Mouse (Mus musculus) erythroblast, embryonic 14.5 days (primary cell): ENCODE data around the gene Astn2. TPM values are rescaled to one million over a fixed set of nuclear protein-coding genes. Genes with fewer than 3 reads are reported as not detected.

ENCODE experiments used
- H3K27me3 ChIP-seq: 2 replicates; pipeline ENCODE4 v1.6.1; 2012; ENCODE audit warnings: inconsistent platforms; ENCODE audit not compliant: control insufficient read depth
- H3K36me3 ChIP-seq: 2 replicates; pipeline ENCODE4 v1.6.1; 2012; ENCODE audit warnings: mild to moderate bottlenecking, inconsistent platforms; ENCODE audit not compliant: control insufficient read depth
- H3K4me1 ChIP-seq: 2 replicates; pipeline ENCODE4 v1.6.1; 2012; ENCODE audit warnings: inconsistent platforms; ENCODE audit not compliant: control insufficient read depth
- H3K4me3 ChIP-seq: replicated peaks from 2 replicates; pipeline ENCODE3; 2012; ENCODE audit warnings: moderate library complexity, mild to moderate bottlenecking, inconsistent platforms
- H3K9me3 ChIP-seq: 2 replicates; pipeline ENCODE4 v1.6.1; 2012; ENCODE audit warnings: low read length, inconsistent platforms, mixed read lengths; ENCODE audit not compliant: control insufficient read depth
- GATA1 ChIP-seq: IDR thresholded peaks from 2 replicates; pipeline ENCODE4 v1.6.1; 2012; ENCODE audit warnings: low read length, inconsistent platforms, mixed read lengths
- TAL1 ChIP-seq: IDR thresholded peaks from 3 replicates; pipeline ENCODE4 v1.6.1; 2012; ENCODE audit warnings: low read length, inconsistent platforms, mixed read lengths
- polyA plus RNA-seq: library from polyadenylated mRNA; stranded (reverse); fragments of >175 nt; gene quantifications from 2 replicates; pipeline ENCODE4 v1.2.3, GENCODE M21; 2012

The Astn2 gene
- polyA plus RNA-seq, 1 experiment: not detected

DNA sequence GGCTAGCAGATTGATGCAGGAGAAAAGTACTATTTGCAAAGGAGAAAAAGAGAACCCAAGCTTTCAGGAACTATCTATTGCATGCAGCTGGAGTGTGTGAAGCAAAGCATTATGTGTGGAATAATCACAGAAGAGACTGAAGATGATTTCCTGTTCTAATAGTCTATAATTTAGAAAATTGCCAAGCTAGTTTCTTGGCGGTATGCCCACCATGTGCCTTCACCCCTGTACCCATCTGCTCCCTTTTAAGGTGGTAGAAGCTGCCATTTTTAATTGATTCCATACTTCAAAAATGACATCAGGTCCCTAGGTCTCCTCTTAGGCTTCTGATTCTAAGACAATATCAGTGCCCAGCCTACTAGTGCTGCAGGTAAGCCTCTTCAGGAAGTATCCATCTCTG is 432.0 kb downstream of the Astn2 start:
- Histone ChIP-seq H3K4me1 (no peaks in the 10 kb centered on the region), H3K4me3 (no peak overlapping the region), H3K9me3 (peaks cover 7% of the 10 kb centered on the region), H3K36me3 (no peaks in the 10 kb centered on the region), H3K27me3 (no peaks in the 10 kb centered on the region)
- TF ChIP-seq TAL1: no peak
- no peak for TF ChIP-seq GATA1

- no peaks in the 10 kb centered on the region for H3K4me1 ChIP-seq
- no peaks in the 10 kb centered on the region for H3K36me3 ChIP-seq
- H3K9me3 ChIP-seq: peaks cover 7% of the 10 kb centered on the region
- H3K4me3 ChIP-seq: no peak overlapping the region
- no peak for TF ChIP-seq GATA1
- no peaks in the 10 kb centered on the region for H3K27me3 ChIP-seq
These were observed 435.1 kb downstream of the Astn2 start for GRCm38 (mm10) chr4:65969318-65969717.

GRCm38 (mm10) chr4:65964604-65965003 is 439.8 kb downstream of the Astn2 start:
- no peak overlapping the region for H3K4me3 ChIP-seq
- TF ChIP-seq GATA1 (no peak), TAL1 (no peak)
- H3K27me3 ChIP-seq: no peaks in the 10 kb centered on the region
- no peaks in the 10 kb centered on the region for H3K36me3 ChIP-seq
- no peaks in the 10 kb centered on the region for H3K9me3 ChIP-seq
- no peaks in the 10 kb centered on the region for H3K4me1 ChIP-seq

GRCm38 (mm10) chr4:65959188-65959759 is 445.1 kb downstream of the Astn2 start:
- Histone ChIP-seq H3K36me3 (no peaks in the 10 kb centered on the region), H3K27me3 (no peaks in the 10 kb centered on the region), H3K4me1 (no peaks in the 10 kb centered on the region), H3K9me3 (no peaks in the 10 kb centered on the region), H3K4me3 (no peak overlapping the region)
- TF ChIP-seq TAL1 (no peak), GATA1 (no peak)

- Histone ChIP-seq H3K27me3 (no peaks in the 10 kb centered on the region), H3K4me3 (no peak overlapping the region), H3K9me3 (no peaks in the 10 kb centered on the region), H3K36me3 (no peaks in the 10 kb centered on the region), H3K4me1 (no peaks in the 10 kb centered on the region)
- TF ChIP-seq TAL1: no peak
These were observed 445.8 kb downstream of the Astn2 start for GRCm38 (mm10) chr4:65958369-65959187.

GRCm38 (mm10) chr4:65951918-65952317 is 452.5 kb downstream of the Astn2 start:
- H3K9me3 ChIP-seq: no peaks in the 10 kb centered on the region; the same call in 1 of the 2 replicates
- TF ChIP-seq GATA1 (no peak), TAL1 (no peak)
- H3K4me3 ChIP-seq: no peak overlapping the region

GRCm38 (mm10) chr4:65947141-65947649 is 457.2 kb downstream of the Astn2 start:
- no peaks in the 10 kb centered on the region for H3K4me1 ChIP-seq
- H3K27me3 ChIP-seq: no peaks in the 10 kb centered on the region
- no peaks in the 10 kb centered on the region; the same call in 1 of the 2 replicates for H3K9me3 ChIP-seq
- TF ChIP-seq GATA1: no peak
- no peak for TF ChIP-seq TAL1
- H3K4me3 ChIP-seq: no peak overlapping the region
- no peaks in the 10 kb centered on the region for H3K36me3 ChIP-seq

More at GRCm38 (mm10) chr4:65951918-65952317, 452.5 kb downstream of the Astn2 start:
- Histone ChIP-seq H3K36me3 (no peaks in the 10 kb centered on the region), H3K27me3 (no peaks in the 10 kb centered on the region), H3K4me1 (no peaks in the 10 kb centered on the region)

DNA sequence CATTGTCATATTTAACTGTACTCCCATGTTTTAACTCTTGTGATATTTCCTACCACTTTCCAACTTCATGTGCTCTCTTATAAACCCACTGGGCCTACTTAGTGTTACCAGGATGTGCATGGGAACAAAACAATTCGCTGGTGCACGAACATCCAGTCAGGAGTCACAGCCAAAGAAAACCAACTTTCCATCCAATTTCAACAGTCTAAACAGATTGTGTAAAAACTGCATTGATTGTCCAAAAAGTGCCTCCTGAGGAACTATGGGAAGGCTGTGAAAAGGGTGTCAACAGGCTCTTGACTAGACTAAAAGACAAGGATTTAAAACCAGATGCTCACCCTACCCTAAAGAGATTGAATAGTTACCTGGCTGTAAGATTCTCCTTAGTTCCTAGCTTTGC is 458.4 kb downstream of the Astn2 start:
- no peaks in the 10 kb centered on the region for H3K4me1 ChIP-seq
- no peaks in the 10 kb centered on the region for H3K36me3 ChIP-seq
- H3K4me3 ChIP-seq: no peak overlapping the region
- no peaks in the 10 kb centered on the region for H3K27me3 ChIP-seq
- no peak for TF ChIP-seq GATA1
- TF ChIP-seq TAL1: no peak
- H3K9me3 ChIP-seq: no peaks in the 10 kb centered on the region; the same call in 1 of the 2 replicates

DNA sequence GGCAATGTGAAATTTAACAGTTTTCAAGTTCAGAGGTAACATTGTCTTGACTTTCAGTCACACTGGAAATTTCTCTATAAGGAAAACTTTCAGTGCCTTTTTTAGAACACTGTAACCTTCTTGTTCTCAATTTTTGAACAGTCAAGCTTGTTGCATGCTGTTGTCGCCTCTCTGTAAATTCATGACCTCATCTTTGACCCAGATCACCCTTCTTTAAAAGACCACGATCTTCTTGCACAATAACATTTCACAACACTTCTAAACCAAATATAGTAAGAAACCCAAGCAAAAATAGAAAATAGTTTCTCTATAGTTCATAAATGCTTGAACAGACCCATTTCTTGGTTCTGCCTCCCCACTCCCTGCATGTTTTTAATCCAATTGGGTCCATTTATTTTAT is 473.5 kb downstream of the Astn2 start:
- no peaks in the 10 kb centered on the region for H3K4me1 ChIP-seq
- no peaks in the 10 kb centered on the region for H3K36me3 ChIP-seq
- TF ChIP-seq GATA1: no peak
- no peak for TF ChIP-seq TAL1
- H3K4me3 ChIP-seq: no peak overlapping the region
- no peaks in the 10 kb centered on the region for H3K27me3 ChIP-seq
- H3K9me3 ChIP-seq: no peaks in the 10 kb centered on the region
